Mouse (Mus musculus): ENCODE measurements around the gene Zzef1.

- TF ChIP-seq CTCF (IDR thresholded peaks at IDR 0.05; ENCODE audit: extremely low read depth, insufficient read length, insufficient replicate concordance, low read depth, low read length) (no peak), POLR2A (IDR thresholded peaks at IDR 0.05; ENCODE audit: low read depth, low read length) (no peak)
Measured at GRCm38 (mm10) chr11:72821041-72821440, 25.0 kb downstream of the Zzef1 start.

Data from small intestine, adult 2 months (tissue).